Mouse (Mus musculus): ENCODE data around the gene Cdh3.

Cdh3 gene

DNA sequence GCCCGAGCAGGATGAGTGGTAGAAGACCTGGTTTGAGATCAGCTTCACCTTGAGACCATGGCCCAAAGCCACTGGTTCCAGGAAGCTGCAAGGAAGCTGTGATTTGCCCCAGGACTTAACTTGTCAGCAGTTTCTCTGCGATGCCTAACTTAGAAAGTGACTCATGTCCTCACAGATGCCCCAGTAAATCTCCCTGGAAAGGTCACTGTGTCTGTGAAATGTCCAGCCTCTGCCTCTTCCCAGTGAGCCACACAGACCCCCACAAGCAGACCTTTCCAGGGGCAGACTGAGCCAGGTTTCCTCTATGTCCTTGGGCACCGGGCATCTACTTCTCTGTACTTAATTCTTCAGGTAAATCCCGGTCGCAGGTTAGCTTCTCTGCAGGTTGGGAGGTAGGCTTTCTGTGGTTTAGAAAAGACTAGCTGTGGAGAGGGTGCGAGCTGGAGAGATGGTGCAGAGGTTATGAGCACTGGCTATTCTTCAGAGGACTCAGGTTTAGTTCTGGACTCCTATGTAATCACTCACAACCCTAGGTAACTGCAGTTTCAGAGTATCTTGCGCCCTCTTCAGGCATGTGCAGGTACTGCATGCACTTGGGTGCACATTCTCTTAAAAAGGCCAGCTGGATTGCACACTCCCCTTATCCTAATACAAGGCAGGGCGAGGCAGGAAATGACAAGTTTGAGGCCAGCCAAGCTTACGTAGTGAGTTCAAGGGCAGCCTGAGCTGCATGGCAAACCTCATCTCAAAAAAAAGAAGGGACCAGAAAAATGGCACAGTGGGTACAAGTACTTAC, 16.7 kb downstream of the Cdh3 start:
- peak; percentile 7 for DNase-seq (ENCODE audit: low spot score)

- no peak for DNase-seq (ENCODE audit: low spot score)
These were observed 18.0 kb downstream of the Cdh3 start for GRCm38 (mm10) chr8:106528596-106529249.

- DNase-seq (ENCODE audit: low spot score): no peak
These were observed 19.3 kb downstream of the Cdh3 start for GRCm38 (mm10) chr8:106529885-106530482.

DNA sequence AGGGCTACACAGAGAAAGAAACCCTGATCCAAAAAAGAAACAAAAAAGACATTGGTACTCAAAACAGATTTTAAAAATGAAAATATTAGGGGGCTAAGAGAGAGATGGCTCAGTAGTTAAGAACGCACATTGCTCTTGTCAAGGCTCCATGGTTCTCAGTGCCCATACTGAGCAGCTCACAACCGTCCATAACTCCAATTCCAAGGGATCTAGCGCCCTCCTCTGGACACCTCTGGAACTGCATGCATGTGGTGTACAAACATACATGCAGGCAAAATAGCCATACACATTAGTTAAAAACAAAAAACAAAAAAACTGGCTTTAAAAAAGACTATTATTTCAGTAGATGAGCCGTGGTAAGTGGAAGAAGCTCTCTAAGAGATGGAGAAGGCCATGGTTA, 19.9 kb downstream of the Cdh3 start:
- peak; percentile 10 for DNase-seq (ENCODE audit: low spot score)

DNA sequence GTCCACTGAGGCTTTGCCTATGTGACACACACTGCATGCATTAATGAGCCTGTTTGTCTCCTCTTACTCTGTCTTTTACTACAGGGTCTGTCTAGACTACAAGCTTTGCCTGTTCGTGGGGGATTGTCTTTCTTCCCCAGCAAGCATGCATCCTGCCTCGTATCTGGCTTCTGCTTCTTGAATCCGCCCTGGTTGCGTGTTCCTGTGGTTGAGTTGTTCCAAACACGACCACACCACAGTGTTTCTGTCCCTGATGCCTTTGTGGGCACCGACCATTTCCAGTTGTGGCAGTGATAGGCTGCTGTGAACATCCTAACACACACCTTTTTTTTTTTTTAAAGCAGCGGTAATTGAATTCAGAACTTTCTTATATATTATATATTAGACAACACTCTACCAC, 23.0 kb downstream of the Cdh3 start:
- DNase-seq (ENCODE audit: low spot score): no peak

- peak; percentile 47 for DNase-seq (ENCODE audit: low spot score)
These were observed 23.8 kb downstream of the Cdh3 start for GRCm38 (mm10) chr8:106534449-106534848.

- no peak for DNase-seq (ENCODE audit: low spot score)
These were observed 24.8 kb downstream of the Cdh3 start for GRCm38 (mm10) chr8:106535448-106535847.

GRCm38 (mm10) chr8:106539193-106539592, 28.5 kb downstream of the Cdh3 start:
- no peak for DNase-seq (ENCODE audit: low spot score)

GRCm38 (mm10) chr8:106541002-106541401, 30.3 kb downstream of the Cdh3 start:
- DNase-seq (ENCODE audit: low spot score): no peak

DNA sequence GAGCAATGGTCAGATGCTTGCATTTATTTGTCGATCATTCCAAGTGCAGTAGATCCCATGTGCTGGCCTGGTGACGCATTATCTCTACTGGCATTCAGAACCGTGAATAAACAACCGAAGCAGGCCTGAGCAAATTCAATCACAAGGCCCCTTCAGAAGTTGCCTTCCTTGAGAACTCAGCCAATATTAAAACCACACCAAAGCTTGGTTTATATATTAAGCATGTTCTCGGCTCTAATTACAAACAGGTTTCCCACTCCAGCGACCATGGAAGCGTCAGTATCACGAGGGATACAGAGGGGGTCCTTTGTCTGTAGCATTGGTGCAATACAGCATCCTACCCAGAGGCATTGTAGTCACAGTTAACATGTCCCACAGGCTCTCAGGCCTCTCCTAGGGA, 32.4 kb downstream of the Cdh3 start:
- DNase-seq (ENCODE audit: low spot score): no peak

DNA sequence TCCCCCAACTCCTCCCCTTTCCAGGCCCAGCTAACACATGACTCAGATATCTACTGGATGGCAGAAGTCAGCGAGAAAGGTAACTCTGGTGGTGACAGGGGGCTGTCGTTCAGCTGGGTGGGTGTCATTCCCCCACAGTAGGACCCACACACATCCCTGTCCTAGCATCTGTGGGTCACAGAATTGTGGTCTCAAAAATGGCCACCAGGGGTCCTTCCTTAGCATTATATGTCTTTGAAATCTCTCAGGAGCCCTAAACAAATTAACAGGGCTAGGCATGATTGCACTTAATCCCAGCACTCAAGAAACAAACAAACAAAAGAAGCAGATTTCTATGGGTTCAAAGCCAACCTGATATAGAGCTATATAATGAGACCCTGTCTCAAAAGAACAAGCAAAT, 34.5 kb downstream of the Cdh3 start:
- DNase-seq (ENCODE audit: low spot score): no peak

DNA sequence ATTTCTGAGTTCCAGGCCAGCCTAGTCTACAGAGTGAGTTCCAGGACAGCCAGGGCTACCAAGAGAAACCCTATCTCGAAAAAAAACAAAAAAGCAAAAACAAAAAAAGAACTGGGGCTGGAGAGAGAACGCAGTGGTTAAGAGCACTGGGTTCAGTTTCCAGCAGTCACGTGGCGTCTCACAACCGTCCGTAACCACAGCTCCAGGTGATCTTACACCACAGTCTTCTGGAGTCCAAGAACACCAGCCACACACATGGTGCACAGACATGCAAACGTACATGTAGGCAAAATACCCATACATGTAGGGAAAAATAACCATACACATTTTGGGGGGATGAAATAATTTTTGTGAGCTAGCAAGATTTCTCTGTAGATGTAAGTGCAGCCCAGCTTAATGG, 36.1 kb downstream of the Cdh3 start:
- no peak for DNase-seq (ENCODE audit: low spot score)

DNA sequence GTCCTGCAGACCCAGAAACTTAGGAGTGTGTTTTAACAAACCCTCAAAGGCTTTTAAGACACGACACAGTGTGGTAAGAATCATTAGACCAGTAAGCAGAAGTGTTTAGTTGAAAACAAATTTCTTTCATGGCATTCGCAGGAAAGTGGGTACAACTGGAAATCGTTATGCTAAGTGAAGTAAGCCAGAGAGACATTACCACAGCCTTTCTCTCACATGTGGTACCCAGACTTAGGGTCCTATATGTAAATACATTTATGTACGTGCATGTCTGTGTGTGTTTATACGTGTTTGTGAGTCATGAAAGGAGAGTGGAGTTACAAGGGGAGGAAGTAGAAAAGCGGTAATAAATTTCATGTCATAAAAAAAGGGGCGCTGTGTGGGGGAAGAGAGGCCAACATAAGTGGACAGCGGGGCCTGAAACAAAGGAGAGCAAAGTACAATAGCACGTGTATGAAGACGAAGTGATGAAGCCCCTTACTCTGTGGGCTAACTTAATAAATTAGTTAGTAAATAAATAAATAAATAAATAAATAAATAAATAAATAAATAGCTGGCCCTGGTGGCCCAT, 37.8 kb downstream of the Cdh3 start:
- no peak for DNase-seq (ENCODE audit: low spot score)

- no peak for DNase-seq (ENCODE audit: low spot score)
These were observed 40.2 kb downstream of the Cdh3 start for GRCm38 (mm10) chr8:106550906-106551305.

DNA sequence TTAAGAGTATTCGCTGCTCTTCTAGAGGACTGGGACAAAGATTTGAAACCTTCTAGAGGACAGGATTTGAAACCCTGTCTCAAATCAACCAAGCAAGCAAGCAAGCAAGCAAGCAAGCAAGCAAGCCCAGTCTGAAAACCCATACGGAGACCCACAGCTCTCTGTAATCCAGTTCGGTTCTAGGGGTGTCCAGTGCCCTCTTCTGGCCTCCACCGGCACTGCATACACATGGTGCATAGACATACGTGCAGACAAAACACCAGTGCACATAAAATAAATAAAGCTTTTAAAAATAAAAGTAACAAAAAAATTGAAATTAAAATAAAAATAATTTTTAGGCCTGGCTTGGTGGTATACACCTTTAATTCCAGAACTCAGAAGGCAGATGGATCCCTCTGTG, 43.3 kb downstream of the Cdh3 start:
- no peak for DNase-seq (ENCODE audit: low spot score)

DNA sequence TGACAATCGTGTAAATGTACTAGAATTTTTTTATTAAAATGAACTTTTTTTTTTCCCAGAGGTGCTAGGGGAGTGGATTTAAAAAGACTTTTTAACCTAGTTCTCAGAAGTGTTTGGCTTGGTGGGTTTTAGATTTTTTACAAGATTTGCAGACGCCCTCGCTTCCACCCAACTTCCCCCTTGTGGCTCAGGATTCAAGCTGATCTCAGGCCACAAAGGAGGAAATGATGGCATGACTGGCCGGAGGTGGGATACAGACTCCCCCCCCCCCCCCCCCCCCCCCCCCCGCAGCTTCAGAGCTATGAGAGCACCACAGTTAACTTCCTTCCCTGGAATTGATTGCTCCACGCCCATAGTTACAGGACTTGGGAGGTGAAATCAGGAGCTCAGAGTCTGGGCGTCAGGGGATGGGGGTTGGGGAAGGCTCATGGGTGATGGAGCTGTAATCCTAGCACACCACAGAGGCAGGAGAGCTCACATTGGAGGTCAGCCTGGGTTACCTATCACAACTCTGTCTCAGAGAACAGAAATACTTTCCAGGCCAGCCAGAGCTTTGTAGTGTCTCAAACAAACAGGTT, 45.5 kb downstream of the Cdh3 start:
- DNase-seq (ENCODE audit: low spot score): no peak

DNA sequence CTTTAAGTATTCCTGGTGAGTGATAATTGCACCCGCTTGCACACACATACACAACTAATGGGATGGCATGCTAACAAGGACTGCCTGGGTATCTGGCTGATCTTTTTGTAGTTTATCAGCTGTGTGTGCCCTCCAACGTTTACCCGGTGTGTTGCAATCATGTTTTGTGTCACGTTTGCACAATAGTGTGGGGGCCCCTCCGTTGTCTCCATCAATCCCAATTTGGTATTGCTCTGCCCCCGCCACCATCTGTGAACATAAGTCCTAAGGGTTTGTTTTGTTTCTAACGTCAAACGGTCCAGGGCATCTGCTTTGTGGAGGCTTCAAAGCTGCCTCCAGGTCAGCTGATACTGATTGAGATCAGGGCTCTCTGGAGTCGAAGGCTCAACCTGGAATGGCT, 49.2 kb downstream of the Cdh3 start:
- DNase-seq (ENCODE audit: low spot score): no peak

- peak; percentile 22 for DNase-seq (ENCODE audit: low spot score)
These were observed 50.6 kb downstream of the Cdh3 start for GRCm38 (mm10) chr8:106561097-106561865.

GRCm38 (mm10) chr8:106563691-106564182, 53.0 kb downstream of the Cdh3 start:
- DNase-seq (ENCODE audit: low spot score): no peak

GRCm38 (mm10) chr8:106569006-106569405, 58.3 kb downstream of the Cdh3 start:
- DNase-seq (ENCODE audit: low spot score): no peak

GRCm38 (mm10) chr8:106570386-106570785, 59.7 kb downstream of the Cdh3 start:
- DNase-seq (ENCODE audit: low spot score): no peak
